Mouse (Mus musculus): ENCODE measurements around the gene Cfap20. TPM values are rescaled to one million over a fixed set of nuclear protein-coding genes. Genes with fewer than 3 reads are reported as not detected.
A peak's percentile ranks its signal among the peaks of the same experiment; 100 is the strongest.

The Cfap20 gene
- 30.2 and 44.3 TPM in 2 replicates for total RNA-seq (2015; ENCODE audit: low replicate concordance)
- 13.2 and 20.3 TPM in 2 replicates for total RNA-seq (2017; ENCODE audit: low replicate concordance)

GRCm38 (mm10) chr8:95434686-95435439 lies at the start of gene Cfap20:
TSS of gene Cfap20 (minus strand) at chr8:95434869.
- ATAC-seq (replicated peaks; ENCODE audit: low FRiP score, poor library complexity, severe bottlenecking): peak; percentile 96

DNA sequence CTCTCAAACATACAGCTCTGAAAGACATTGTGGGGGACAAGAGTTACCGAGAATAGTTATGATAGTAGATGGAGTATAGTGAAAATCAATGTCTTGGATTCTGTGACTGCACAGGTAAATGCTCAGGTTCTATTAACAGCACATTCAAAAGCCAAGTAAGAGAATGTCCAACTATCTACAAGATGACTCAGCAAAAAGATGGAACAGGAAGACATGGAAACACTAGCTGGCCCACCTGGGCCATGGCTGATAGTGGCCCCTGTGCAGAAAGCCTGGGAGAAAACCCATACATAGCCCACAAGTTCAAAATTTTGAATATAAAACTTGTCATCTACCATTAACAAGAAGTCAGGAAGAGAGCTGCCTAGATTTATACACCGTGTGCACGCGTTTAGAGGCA lies 35.3 kb upstream of the Cfap20 start:
- no peak for ATAC-seq (replicated peaks; ENCODE audit: low FRiP score, poor library complexity, severe bottlenecking)

DNA sequence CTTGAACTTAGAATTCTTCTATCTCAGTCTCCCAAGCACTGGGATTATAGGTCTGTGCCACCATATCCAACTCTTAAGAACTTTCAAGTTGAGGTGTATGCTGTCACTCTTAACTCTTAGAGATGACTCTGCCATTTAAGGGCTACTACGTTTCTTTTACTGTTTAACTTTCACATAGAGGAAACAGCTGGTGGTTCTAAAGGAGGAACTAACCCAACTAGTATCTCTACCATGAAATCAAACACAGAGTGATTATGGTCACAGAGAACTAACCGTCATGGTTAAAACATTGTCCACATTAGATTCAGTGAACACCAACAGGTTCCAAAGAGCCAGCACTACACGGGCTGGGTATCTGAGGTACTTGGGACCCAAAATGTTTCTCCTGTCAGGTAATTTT lies 34.3 kb upstream of the Cfap20 start:
- no peak for ATAC-seq (replicated peaks; ENCODE audit: low FRiP score, poor library complexity, severe bottlenecking)

- ATAC-seq (replicated peaks; ENCODE audit: low FRiP score, poor library complexity, severe bottlenecking): no peak
Measured at GRCm38 (mm10) chr8:95466543-95466942, 31.9 kb upstream of the Cfap20 start.

DNA sequence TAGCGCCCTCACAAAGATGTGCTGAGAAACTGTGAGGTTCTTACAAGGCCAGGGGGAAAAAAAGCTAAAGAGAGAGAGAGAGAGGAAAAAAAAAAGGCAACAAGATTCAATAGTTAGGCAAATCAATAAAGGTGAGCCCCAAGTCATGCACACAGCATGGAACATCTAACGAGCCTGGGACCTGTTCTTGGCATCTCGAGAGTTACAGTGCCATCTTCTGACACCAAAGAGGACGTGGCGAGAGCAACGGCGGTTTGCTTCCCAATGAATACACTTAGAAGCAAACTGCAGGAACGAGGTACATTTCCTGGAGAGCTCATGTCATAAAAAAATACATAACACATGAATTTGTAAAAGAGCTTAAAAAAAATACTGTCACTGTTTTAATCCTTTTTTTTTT lies 17.8 kb upstream of the Cfap20 start:
- ATAC-seq (replicated peaks; ENCODE audit: low FRiP score, poor library complexity, severe bottlenecking): no peak

GRCm38 (mm10) chr8:95450271-95450670 lies 15.6 kb upstream of the Cfap20 start:
- no peak for ATAC-seq (replicated peaks; ENCODE audit: low FRiP score, poor library complexity, severe bottlenecking)

DNA sequence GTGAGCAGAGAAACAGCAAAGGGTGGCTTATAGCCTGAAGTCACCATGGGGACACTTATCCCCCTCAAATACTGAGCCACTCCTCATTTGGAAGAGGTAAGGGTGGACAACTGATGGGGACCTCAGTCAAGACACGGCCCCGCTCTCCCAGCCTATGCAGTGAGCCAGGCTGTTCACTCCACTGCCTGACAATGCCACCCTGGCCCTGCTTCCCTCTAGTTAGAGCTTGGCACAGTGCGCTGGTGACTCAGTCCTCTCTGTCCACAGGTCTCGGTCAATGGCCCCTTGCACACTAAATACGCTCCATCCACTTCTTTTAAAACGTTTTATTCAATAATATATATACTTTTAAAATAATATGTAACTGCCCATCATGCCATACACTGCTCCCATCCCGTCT lies 13.0 kb upstream of the Cfap20 start:
- no peak for ATAC-seq (replicated peaks; ENCODE audit: low FRiP score, poor library complexity, severe bottlenecking)

DNA sequence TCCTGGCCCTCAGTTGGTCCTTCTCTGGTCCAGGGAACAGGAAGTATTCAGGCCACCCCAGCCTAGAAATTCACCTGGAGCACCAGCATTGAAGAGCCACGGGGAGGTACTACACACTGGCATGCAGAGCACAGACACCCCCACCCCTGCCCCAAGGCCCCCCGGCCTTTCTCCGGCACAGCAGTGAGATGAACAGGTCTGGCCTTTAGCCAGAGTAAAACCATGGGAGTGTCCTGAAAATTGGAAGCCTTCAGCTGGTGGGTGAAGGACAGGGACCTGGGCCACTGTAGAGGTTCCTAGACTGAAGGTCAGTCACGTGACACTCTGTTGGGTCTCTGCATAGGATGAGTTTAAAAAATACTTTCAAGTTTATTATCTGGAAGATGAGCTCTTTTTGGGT lies 10.4 kb upstream of the Cfap20 start:
- no peak for ATAC-seq (replicated peaks; ENCODE audit: low FRiP score, poor library complexity, severe bottlenecking)

DNA sequence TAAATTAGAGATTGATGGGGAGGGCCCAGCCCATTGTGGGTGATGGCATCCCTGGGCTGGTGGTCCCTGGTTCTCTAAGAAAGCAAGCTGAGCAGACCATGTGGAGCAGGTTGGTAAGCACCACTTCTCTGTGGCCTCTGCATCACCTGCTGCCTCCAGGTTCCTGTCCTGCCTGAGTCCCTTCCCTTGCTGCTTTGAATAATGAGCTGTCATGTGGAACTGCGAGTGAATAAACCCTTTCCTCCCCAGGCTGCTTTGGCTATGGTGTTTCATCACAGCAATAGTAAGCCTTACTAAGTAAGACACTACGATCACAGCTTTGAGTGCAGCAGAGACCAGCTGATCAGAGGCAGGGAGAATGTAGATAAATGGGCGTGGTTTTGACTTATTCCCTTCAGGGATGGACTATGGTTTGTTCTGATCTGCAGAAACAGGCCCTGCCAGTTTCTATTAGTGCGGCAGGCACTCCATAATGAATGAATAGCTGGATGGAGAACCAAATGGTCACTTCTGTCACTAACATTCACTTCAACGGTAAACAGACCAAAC lies 6.9 kb upstream of the Cfap20 start:
- peak; percentile 69; the same call in 1 of the 2 replicates for ATAC-seq (replicated peaks; ENCODE audit: low FRiP score, poor library complexity, severe bottlenecking)

DNA sequence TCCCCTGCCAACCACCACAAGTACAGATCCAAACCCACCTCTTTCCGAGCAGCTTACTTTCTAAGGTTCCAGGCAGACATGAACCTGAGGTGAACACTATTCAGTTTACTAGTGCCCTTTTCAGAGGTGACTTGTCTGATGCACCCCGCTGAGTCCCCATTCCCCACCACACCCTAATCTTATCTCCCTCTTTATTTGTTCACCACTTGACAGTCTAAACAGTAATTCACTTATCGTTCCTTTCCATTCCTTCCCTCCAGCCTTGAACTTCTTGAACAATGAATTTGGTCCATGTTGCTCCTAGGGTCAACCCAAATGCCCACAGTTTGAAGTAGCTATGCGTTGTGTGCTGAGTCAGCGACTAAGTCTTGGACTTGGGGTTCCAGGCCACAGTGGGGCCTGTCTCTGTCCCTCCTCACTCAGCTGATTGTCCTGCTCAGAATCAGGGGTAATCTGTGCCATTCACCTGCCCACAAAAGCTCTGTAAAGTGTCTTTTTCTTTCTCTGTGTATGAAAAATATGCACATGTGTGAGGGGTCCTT lies 5.6 kb upstream of the Cfap20 start:
- ATAC-seq (replicated peaks; ENCODE audit: low FRiP score, poor library complexity, severe bottlenecking): no peak

- ATAC-seq (replicated peaks; ENCODE audit: low FRiP score, poor library complexity, severe bottlenecking): no peak
Measured at GRCm38 (mm10) chr8:95439421-95439820, 4.8 kb upstream of the Cfap20 start.

GRCm38 (mm10) chr8:95437341-95437992 lies 2.8 kb upstream of the Cfap20 start:
- no peak for ATAC-seq (replicated peaks; ENCODE audit: low FRiP score, poor library complexity, severe bottlenecking)

DNA sequence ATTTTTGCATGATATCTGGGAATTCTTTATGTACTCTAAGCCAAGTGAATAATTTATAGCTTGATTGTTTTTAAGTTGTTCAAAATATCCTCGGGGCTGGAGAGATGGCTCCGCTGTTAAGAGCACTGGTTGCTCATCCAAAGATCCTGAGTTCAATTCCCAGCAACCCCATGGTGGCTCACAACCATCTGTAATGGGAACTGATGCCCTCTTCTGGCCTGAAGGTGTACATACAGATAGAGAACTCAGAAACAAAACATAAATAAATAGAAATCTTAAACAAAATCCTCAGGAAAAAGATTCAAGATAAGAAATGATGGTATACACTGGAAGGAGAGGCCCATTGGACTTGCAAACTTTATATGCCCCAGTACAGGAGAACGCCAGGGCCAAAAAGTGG lies 1.3 kb upstream of the Cfap20 start:
- no peak for ATAC-seq (replicated peaks; ENCODE audit: low FRiP score, poor library complexity, severe bottlenecking)

DNA sequence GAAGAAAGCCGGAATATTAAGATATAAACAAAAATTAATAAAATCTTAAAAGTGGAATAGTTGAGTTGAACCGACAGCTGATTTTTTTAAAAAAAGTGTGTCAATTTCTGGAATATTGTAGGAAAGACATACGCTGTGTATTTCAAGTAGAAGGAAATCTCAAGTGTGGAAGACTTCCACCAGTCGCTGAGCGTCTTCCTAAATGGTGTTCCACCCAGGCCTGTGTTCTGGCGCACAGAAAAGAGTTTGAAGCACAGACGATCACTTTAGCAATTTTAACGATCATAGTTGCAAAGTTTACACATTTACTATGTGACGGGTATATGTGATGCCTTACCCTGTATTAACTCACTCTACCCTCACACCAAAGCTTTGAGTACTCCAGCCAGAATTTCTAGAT lies 802 bp upstream of the Cfap20 start:
- ATAC-seq (replicated peaks; ENCODE audit: low FRiP score, poor library complexity, severe bottlenecking): no peak

- ATAC-seq (replicated peaks; ENCODE audit: low FRiP score, poor library complexity, severe bottlenecking): peak; percentile 36; the same call in 1 of the 2 replicates
Measured at GRCm38 (mm10) chr8:95434233-95434632, 436 bp downstream of the Cfap20 start.

GRCm38 (mm10) chr8:95433124-95433523 lies 1.5 kb downstream of the Cfap20 start:
- no peak for ATAC-seq (replicated peaks; ENCODE audit: low FRiP score, poor library complexity, severe bottlenecking)

DNA sequence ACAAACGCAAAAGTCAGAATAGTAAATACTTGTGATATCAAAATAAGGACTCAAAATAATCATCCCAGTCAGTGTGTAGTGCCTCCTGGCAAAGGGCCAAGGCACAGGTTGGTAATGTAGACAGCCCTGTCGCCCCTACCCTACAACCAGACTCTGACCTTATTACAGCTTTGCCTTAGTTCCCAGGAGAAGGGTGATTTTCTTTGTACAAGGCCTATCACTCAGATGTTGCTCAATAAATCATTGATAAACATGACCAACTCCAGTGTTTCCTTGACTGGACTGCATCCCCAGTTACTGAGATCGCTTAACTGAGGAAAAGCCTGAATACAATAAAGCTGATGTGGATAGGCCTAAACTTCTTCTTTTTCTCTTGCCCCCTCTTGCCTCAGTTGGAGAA lies 2.2 kb downstream of the Cfap20 start:
- no peak for ATAC-seq (replicated peaks; ENCODE audit: low FRiP score, poor library complexity, severe bottlenecking)

- ATAC-seq (replicated peaks; ENCODE audit: low FRiP score, poor library complexity, severe bottlenecking): no peak
Measured at GRCm38 (mm10) chr8:95429945-95430344, 4.7 kb downstream of the Cfap20 start.

GRCm38 (mm10) chr8:95427594-95428535 lies 6.8 kb downstream of the Cfap20 start:
- peak; percentile 73; the same call in 1 of the 2 replicates for ATAC-seq (replicated peaks; ENCODE audit: low FRiP score, poor library complexity, severe bottlenecking)
